Mouse (Mus musculus): ENCODE measurements around the gene Iqcj.

Iqcj gene

GRCm38 (mm10) chr3:67892026-67892705 is at the start of gene Iqcj, which contains the start of gene Iqschfp:
Gene Iqcj (plus strand): TSS chr3:67892220.
Gene Iqschfp (plus strand): TSS chr3:67892232.
- peak; percentile 45 to 50 for DNase-seq (ENCODE audit: low spot score in 2 of 2)

DNA sequence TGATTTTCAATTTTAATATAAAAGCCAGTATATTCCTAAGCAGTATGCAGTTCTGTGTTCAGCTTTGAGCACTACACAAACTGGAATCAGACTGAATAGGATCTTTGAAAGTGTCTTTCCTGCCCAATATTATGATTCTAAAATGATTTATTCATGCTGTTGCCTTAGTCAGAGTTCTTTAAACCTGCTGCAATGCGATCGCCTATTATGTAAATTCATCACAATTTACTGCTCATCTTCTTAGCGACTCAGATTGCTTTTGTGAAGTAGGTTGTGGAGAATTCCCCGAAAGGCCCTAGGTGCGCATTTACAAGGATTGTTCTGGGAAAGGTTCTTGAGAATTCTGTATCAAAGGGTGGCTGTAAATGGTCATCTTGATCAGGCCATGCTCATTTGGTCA is 39.6 kb upstream of the Iqcj start:
- no peak for DNase-seq (ENCODE audit: low spot score in 2 of 2)

- peak in 1 of 2 experiments; percentile 3 for DNase-seq (ENCODE audit: low spot score in 2 of 2)
These were observed 30.5 kb upstream of the Iqcj start for GRCm38 (mm10) chr3:67861524-67861923.

DNA sequence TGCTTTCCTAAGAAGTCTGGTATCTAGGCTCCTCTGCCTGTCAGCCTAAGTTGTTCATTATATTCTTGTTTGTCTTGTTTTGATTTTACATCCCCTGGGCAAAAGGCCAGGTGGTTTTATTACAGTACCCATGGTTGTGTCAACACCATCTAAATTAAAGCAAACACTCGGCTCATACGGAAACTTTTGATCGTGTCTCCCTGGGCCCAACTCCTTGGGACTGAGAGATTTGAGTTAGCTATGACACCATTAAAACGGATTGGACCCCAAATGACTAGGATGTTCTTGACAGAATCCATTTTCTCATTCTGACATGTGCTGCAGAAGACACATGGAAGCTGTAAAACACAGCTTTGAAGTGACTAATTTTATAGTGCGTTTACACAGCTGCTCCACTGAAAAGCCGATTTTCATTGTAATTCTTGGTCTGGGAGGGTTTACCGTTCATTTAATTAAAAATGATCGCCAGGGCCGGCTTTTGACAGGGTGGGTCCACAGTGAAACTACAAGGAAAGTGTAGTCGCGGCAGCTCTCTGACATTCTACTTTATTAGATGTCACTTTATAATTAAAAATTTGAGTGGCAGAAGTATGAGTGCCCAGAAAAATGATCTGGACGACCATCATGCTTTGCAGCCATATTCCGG is 24.5 kb upstream of the Iqcj start:
- no peak for DNase-seq (ENCODE audit: low spot score in 2 of 2)

DNA sequence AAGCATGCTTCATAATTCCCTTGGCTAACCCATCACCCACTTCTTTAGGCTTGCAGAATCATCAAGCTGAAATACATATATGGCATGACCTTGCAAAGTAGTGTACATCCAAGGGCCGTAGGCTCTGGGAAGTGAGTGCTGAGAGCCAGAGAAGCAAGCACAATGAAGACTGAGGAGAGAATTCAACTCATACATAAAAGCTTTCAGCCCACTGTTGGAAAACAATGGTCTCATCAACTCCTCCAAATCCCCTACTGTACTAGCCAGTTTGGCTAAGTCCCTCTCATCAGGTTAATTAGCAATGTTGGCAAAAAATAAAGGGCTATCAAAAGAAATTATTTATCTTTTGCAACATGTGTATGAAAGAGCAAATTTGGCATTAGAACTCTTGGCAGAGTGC is 22.6 kb upstream of the Iqcj start:
- DNase-seq (ENCODE audit: low spot score in 2 of 2) = no peak

DNA sequence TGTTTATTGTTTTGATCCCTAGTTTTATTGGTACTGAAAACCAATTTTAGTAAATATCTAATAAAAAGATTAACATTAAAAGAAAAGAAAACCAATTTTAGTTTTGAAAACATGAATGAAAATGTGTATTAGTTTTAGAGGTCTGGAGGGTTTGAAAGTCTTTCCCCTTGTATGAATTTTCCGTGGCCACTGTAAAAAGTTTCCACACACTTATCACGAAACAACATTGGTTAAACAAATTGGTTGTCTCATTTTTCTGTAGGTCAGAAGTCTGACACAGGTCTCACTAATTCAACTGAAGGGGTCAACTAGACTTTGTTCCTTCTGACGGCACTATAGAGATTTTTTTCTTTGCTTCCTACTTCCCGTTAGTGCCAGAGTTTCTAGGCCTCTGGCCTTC is 14.8 kb upstream of the Iqcj start:
- no peak for DNase-seq (ENCODE audit: low spot score in 2 of 2)

DNA sequence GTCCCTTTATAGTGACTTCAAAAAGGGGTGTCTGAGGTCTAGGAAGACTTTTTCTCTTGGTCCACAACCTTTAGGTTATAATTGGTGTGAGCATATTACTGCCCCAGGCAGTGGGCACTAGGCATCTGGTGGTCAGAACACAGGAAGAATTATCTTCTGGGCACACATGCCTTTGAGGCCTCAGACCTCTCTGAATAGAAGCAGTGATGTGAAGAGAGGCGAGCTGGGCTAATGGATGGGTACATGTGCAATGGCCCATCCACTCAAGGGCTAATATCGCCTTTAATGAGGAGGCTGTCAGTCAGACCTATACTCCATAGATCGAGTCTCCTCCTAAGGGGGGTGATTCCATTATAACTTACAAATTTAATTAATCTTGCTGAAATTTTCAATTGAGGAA is 7.7 kb upstream of the Iqcj start:
- DNase-seq (ENCODE audit: low spot score in 2 of 2) = no peak

DNA sequence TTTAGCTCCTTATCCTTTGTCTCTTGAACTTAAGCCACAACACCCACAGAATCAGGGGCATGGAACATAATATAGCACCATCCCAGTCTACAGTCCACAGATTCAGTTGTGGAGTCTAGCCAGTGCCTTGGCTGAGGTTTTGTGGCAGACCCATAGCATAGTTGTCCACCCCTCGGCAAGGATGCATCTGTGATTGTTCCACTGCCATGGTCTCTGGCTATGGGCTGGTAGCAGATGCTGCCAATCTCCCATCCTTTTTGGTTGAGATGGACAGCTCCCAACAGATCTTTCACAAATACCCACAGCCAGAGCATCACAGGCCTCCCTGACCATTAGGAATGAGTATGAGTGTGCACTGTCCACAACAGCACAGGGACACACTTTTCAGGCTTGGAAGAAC is 5.8 kb upstream of the Iqcj start:
- DNase-seq (ENCODE audit: low spot score in 2 of 2) = no peak

DNA sequence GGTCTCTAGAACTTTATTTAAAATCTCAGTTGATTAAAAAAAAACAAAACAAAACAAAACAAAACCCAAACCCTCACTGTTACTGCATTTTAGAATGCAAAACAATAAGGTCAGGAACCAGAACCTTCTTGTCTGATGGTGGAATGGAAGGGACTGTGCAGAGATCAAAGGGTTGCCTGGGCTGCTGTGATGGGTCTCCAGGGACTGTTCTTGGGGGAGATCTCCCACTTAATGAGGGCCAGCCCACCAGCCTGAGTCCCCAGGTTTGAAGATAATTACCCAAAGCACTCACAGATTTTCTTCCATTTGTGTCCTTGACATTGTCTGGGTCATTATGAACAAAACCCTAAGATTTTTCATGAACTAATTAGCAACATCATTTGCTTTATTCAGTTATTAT is 4.8 kb upstream of the Iqcj start:
- DNase-seq (ENCODE audit: low spot score in 2 of 2) = no peak

- DNase-seq (ENCODE audit: low spot score in 2 of 2) = peak; percentile 26 to 30
These were observed 748 bp downstream of the Iqcj start for GRCm38 (mm10) chr3:67892768-67893167.

- no peak for DNase-seq (ENCODE audit: low spot score in 2 of 2)
These were observed 10.5 kb downstream of the Iqcj start for GRCm38 (mm10) chr3:67902517-67902916.

- no peak for DNase-seq (ENCODE audit: low spot score in 2 of 2)
These were observed 16.6 kb downstream of the Iqcj start for GRCm38 (mm10) chr3:67908586-67908985.

DNA sequence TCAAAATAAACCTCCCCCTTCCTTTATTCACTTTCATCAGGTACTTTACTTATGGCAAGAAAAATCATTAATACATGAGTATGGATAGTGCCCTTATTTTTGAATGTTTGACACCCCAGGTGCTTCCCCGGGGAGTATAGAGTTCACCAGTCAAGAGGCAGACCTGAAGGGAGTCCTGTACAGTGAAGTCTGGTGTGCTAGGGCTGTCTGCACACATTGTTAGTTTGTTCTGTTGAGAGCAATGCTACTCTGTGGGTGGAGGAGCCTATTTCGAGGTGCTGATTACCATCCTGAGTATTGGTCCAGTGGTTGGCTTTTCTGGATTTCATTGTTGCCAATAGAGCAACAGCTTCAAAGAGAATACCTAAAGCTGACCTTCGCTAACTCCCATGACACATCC is 26.1 kb downstream of the Iqcj start:
- no peak for DNase-seq (ENCODE audit: low spot score in 2 of 2)

DNA sequence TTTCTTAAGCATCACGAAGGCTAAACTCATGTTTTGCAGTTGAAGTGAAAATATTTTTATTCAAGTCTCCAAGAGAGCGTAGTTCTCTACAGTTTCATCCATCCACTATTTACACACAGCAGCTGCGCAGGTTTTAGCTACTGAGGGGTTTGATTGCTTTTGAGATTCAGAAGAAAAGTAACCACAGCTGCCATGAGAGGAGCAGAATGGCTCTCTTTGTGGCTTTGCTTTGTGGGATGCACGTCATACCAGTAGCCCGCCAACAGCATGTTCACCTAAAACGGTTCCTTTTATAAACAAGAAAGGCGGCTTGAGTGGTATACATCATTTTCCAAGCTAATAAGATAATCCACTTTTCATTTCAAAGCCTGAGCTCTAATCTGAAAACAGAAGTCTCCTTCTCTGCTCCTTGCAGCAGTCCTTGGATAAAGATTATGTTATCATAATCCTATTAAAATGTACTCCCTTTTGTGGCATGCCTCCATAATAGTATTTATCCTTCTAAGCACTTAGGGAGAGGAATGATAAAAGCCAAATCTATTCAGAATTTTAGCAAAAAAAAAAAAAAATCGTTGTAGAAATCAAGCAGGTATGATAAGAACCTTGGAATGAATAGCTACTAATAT is 26.7 kb downstream of the Iqcj start:
- no peak for DNase-seq (ENCODE audit: low spot score in 2 of 2)

GRCm38 (mm10) chr3:67923095-67923494 is 31.1 kb downstream of the Iqcj start:
- no peak for DNase-seq (ENCODE audit: low spot score in 2 of 2)

DNA sequence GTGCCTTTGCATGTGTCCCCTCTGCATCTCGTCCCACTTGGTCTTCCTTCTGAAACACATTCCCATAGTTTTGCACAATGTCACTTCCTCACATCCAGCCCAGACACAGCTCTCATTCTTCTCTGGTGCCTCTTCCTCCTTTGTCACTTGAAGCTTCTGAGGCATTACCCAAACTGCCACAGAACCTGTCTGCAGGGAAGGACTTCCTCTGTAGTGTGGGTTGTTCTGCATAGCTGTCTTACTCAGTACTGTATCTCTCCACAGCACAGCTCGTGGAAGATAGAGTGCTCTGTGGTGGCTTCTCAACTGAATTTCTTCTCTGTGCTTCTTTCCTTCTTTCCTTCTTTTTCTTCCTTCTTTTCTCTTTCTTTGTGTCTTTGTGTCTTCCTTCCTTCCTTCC is 33.4 kb downstream of the Iqcj start:
- no peak for DNase-seq (ENCODE audit: low spot score in 2 of 2)

DNA sequence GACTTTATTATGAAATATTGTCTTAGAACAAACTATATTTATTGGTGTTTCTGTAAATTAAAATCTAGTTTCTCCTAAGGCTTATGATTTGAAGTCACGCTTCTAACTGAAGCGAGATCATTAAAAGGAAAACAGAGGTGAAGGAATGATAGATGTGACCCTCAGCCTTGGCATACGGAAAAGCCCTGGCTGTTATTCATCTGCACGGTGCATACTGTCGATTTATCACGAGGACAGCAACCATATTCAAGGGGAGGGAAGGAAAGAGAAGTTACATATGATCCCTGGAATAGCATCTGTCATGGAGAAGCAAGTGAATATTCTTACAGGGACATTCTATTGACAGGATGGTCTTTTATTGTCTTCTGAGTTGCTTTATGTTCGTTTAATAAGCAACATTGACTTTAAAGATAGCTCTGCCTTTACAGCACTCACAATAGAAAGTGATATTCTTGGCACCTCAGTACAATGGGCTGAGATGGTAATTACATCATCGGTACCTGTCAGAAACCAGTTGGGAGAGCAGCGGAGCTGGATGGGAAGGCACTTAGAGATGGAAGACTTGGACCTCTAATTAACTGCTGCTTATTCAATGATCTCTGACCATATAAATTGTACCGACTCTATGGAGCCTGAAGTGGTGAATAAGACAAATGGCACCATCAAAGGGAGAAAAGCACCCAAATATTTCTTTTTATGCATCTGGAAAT is 38.6 kb downstream of the Iqcj start:
- DNase-seq (ENCODE audit: low spot score in 2 of 2) = no peak

DNA sequence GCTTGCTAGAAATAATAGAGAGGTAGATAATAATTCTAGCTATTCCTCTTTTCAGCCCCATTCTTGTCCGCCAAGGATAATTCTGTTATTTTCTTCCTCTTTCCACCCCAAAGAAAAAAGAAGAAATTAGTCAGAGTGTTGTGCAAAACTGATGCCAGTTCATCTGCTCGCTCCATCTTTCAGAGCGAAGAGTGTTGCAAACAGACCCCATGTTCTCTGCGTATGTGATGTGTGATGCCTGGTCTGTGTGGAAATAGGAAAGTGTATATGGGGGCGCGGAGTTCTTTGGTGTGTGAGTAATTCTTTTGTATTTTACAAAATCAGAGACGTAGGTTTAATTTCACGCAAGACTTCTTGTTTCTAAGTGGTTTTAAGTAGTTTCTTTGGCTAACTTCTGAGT is 39.2 kb downstream of the Iqcj start:
- DNase-seq (ENCODE audit: low spot score in 2 of 2) = no peak

DNA sequence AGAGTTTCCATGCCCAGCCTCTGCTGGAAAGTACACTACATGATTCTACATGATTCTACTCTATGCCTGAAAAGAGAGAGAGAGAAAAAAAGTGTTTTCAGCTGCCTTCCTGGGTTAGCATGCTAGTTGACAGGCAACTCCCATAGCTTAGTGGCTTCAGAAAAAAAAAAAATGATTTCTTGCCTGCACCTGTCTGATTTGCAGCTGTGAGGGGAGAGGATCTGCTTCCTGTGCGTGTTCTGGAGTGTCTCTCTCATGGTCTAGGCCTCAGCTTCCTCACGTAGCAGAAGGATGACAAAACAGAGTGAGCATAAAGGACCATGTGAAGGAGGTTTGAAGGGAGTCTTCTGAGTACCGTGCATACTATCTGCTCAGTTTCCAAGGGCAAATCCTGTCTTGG is 39.9 kb downstream of the Iqcj start:
- DNase-seq (ENCODE audit: low spot score in 2 of 2) = no peak

- DNase-seq (ENCODE audit: low spot score in 2 of 2) = no peak
These were observed 43.8 kb downstream of the Iqcj start for GRCm38 (mm10) chr3:67935829-67936228.

DNA sequence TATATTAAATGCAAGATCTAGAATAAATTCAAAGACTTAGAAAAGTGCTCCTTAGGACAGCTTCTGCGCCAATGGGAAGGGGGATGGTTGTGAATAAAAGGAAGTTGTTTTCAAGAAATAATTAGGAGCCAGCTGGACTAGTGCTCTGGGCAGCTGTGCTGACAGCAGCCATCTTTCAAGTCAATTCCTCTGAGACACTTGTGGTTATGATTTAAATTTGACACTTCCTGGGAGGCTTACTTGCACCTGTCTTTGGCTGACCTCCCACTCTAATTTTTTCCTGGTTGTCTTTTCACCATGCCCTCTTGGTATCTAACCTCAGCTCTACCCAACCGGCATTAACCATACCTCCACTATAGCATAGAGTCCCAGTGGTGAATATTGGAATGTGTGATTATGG is 55.0 kb downstream of the Iqcj start:
- no peak for DNase-seq (ENCODE audit: low spot score in 2 of 2)

- no peak for DNase-seq (ENCODE audit: low spot score in 2 of 2)
These were observed 60.5 kb downstream of the Iqcj start for GRCm38 (mm10) chr3:67952517-67952940.

Data from frontal cortex, postnatal 36 days (tissue).